Mouse (Mus musculus) heart, adult 8-10 months (tissue): ENCODE results near the gene Sh3gl2. TPM values are rescaled to one million over a fixed set of nuclear protein-coding genes. Genes with fewer than 3 reads are reported as not detected.

Source experiments
- DNase-seq: peaks from one replicate; pipeline ENCODE4 v3.0.0; 2022; ENCODE audit warnings: low spot score
- total RNA-seq, 4 experiments: library from RNA; stranded (reverse); gene quantifications; 2 replicates each; pipeline ENCODE4 v1.2.4; 2022

The Sh3gl2 gene
- total RNA-seq, 4 experiments from 2014 or later = 5.2 to 9.7 (median 7.2) TPM

DNA sequence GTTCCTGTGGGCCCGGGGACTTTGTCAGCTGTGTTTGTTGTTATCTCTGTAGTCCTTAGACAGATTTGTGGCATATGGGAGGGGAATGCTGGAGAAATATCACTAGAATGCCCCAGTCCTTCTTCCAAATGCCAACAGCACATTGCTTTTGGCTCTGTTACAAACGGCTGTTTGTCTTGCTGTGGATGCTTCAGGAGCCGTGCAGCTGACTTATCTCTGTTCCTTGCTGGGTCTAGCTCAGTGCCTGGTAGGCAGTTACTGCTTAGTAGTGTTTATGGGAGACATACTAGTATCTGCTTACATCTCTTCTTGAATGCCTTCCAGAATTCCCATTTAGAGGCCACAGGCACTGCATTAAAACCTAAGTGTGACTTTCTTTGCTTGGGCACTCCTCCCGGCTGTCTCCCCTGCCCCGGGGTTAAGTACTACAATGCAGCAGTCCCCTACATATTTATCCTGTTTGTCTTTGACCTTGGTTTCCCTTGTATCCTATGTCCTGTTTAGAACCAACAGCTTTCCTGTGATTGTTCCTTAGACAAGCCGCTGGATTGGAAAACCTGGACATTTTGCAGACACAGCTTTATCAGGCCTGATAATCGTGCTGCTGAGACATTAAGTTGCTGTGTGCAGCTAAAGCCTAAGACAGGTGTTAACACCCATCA lies 101.1 kb downstream of the Sh3gl2 start:
- no peak for DNase-seq

DNA sequence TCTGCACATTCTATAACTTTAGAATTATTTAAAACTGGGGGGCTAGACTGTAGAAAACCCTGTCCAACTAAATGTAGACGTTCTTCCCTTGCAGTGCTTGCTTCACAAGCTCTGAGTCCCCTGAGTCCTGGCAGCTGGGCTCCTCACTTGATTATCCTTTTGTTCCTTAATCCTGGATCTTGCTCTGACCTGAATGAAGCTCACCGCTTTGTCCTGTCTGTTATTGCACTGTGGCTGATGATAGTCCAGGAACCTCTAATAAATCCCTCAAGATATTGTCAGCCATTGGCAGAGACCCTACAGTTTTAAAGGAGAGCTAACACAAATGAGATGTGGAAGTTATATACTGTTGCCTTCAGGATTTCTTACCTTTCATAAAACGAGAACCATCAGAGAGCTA lies 114.2 kb downstream of the Sh3gl2 start:
- no peak for DNase-seq

DNA sequence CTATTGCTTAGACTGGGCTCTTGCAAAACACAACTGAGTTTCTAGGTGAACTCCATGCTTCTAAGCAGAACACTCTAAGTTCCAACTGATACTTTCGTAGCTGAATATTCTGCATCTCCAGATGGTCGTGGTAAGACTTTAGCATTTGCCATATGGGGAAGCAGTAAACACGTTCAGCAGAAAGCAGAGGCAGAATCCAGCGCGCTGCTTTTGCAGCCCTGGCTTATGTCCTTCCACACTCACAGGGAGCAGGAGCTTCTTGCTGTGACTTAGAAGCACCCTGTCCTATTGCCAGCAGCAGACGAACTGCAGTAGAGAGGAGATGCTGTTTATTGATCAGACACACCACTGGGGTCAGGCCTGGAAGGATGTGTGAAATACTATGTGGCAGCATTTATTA lies 120.5 kb downstream of the Sh3gl2 start:
- DNase-seq = no peak

DNA sequence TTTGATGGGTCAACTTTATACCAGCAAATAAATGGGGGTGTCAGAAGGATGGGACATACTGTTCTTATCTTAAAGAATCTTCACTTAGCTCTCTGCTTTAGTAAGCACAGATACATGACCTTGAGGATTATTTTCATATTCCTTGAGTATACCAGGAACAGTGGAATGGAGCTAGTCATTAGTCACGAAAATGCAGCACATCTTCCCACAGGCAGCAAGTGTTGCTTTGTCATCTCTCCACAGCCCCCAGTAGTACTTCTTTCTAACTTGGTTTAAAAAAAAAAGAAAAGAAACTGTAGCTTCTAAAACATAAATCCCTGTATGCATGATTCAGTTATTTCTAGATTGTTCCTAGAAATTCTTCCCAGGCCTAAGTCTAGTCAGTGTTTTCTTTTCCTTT lies 121.1 kb downstream of the Sh3gl2 start:
- DNase-seq = no peak

DNA sequence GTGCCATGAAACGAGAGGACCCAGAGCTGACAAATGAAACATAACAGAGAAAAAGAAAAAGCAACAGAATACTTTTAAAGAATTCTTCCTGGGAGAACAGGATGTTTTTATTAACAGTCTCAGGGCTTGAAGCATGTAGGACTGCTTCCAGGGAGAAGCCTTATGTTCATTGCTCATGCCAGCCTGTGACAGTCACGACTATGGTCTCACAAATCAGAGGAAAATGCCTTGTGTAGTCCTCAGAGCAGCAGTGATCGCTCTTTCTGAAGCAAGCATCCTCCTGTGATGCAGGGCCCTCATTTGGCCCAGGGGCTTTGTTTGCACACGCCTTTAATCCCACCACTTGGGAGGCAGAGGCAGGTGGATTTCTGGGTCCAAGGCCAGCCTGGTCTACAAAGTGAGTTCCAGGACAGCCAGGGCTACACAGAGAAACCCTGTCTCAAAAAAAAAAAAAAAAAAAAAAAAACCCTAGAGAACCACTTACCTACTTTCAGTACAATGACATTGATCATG lies 129.8 kb downstream of the Sh3gl2 start:
- no peak for DNase-seq

DNA sequence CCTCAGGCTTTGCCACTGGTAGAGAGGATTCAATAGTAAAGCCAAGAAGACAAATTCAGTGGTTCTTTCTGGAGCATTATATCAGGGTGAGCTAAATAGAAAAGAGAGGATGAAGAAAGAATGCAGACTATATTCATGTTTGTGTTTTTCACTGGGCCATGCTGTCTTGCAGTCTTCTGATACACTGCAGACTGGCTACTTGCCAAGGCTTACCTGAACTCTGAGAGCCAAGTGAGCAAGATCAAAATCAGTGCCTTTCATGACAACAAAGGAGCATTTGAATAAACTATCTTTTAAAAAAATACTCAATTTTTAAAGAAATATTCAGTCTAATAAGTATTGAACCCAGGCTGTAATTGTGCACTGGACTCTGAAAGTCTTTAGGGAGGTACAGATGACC lies 131.4 kb downstream of the Sh3gl2 start:
- no peak for DNase-seq

DNA sequence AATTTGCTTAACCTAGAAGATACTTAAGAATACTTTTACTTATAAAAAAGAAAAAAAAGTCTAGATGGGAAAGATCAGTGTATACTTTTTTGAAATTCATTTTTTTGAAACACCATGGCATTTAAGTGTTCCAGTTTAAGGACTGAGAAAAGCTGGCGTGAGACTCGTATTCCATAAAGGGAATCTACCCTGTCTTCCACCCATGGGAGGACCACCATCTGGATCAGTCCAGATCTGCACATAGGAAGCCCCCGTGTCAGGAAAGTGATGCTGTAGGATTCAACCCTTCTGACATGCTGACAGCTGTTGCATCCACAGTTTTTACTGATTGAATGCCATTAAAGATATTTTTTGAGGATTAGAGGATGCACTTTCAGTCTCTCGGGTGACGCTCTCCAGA lies 134.2 kb downstream of the Sh3gl2 start:
- DNase-seq = no peak

DNA sequence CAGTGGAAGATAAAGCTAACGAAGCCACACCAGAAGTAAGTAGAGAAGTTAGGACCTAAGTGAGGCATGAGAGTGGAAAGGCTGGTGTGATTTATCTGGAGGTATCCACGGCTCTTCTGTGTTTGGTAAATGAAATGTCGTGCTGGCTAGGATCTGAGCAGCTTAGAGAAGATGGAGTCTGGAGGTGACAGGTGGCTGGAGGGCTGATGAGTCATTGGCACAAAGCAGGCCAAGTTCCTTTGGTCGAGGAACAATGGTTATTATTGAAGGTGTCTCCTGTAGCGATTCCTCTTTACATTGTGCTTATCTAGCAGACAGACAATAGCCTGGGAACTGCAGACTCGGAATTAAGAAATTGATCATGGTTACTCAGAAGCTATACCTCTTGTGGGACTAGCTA lies 135.8 kb downstream of the Sh3gl2 start:
- no peak for DNase-seq

DNA sequence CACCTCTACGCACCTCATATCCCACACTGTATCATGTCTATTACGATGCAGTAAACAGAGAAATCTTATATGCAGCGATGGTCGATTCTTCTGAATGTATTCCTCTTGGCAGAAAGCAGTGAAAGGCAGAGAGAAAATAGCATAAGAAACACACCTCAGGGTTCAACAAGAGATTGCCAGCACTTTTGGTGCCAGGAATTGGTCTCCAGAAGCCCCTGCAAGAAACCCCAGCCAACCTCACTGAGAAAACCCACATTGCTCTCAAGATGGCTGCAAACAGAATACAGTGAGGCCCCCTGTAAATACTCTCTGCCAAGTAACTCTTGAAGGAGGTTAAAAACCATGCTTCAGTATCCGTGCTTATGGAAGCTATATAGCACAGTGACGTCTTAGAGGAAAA lies 141.0 kb downstream of the Sh3gl2 start:
- DNase-seq = no peak

DNA sequence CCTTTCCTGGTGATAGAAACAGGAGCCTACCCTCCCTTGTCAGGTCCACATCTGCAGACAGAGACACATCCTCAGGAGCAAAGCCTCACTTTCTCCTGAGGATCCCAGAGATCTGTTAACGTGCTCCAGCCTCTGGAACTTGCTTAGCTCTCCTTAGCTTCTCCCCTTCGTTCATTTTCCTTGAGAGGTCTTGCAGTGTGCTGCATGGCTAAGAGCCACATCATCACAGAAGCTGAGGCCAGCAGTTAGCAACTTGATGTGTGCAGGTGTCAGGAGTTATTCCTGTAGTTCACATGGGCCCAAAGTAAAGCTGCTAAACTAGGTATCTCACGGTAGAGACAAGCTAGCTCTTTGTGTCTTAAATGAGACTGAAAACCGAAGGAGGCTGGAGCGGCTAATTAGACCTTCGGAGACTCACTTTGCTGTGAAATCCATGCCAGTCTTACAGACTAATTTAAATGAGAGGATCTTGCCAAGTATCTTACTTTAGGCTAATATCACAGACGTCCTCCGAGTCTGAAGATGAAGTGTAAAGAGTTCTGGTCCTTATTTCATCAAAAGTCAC lies 143.2 kb downstream of the Sh3gl2 start:
- DNase-seq = no peak

DNA sequence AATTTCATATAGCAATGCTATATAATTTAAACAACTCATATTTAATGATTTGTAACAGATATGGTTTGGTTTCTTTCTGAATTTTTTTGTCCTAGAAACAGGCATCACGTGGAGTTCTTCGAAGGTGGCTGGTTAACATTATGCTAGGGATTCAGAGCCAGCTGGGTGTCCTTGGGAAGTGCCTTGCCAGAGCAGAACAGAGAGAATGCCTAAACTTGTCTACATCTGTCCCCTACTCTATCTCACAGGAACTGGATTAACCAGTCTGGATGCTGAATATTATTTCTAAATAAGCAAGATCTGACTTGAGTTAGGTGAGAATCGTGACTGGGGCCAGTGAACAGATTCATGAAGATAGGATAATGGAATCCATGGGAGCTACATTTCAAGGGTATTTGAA lies 157.7 kb downstream of the Sh3gl2 start:
- no peak for DNase-seq

DNA sequence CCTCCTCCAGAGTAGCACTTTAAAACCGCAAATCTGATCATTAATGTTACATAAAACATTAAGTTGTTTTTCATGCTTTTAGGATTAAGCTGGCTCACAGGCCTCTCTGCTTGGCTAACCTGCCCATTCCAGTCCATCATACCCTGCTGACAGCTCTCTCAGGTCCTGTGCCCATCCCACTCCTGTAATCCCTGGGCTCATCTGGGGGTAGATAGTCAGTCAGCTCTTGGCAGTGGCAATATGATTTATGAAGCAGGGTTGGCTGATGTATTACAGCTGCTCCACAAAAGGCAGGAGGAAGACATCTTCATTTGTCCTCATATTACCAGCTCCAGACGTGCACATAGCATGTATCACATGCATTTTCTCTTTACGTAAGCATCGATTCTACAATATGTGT lies 158.3 kb downstream of the Sh3gl2 start:
- no peak for DNase-seq

DNA sequence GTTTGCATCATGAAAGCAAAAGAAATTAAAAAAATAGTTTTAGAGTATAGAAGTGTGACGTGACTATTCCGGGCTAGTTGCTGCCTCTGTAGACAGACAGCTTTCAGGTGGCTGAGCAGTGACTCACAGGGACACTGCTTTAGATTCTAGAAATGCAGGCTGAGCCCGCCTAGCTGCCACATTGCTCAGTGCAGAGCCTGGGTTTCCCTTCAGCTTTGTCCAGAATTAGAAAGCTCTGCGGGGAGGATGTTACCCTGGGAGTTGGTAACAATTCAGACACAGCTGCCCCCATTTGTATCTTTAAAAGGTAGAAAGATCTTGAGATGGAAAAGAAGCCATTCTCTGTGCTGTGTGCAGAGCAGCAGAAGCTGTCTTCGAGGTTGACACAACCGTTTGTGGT lies 166.1 kb downstream of the Sh3gl2 start:
- DNase-seq = no peak

DNA sequence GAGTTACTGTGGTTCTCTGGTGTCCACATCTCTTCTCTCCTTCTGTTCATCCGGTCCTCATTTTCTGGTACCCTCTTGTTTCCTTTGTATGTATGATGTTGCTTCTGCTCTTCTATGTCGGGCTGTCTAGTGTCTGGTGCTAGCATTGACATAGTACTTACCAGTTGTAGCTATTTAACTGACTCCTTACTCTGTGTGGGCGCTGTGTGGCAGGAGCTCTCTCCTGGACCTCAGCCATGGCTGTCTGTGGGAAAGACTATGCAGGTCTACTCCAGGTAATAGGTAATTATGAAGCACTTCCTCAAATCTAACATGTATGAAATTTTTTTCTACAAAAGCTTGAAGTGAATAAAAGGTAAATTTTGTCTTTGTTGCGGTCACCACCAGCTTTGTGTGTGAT lies 169.9 kb downstream of the Sh3gl2 start:
- no peak for DNase-seq

DNA sequence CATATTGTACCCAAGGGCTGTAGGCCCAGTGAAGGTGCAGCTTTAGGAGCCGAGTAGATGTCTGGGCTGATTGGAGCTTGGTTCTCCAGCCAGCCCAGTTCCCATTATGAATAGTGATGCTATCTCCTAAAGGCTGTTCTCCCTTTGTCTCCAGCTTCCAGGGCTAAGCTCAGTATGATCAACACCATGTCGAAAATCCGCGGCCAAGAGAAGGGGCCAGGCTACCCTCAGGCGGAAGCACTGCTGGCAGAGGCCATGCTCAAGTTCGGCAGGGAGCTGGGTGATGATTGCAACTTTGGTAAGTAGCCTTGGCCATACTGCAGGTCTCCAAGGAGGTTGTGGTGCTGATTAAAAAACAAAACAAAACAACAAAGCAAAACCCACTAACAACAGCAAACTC lies 171.3 kb downstream of the Sh3gl2 start:
- DNase-seq = no peak

DNA sequence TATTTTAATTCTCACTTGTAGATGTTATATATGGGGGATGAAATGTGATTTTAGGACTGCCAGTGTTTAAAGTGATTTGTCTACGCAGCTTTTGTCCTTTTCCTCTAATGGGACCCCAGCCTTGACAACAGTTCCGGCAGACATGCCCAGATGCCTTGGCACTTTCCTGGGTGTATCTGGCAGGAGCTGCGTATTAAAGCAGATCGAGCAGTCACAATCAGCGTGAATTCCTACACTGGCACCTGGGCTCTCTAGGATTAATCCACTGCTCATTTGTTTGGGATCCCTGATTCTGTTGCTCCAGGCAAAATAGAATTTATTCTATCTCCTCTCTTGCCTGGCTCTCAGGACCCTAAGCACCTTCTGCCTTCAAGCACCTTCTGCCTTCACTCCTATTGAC lies 171.7 kb downstream of the Sh3gl2 start:
- DNase-seq = no peak

DNA sequence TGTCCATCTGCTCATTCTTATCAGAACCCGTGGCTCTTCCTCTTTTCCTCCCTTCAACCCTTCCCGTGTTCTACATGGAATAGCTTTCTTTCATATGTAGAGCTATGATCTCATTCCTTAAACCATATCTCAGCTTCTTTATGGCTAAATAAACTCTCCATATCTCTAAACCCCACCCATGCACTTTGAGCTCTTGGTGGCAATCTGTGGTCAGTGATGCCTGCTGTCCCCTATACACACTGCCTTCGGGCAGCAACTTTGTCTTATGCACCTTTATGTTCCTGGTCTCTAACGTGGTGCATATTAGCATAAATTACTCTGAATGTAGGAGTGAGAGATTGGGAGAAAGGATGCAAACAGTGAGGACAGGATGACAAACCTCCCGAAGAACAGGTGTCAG lies 180.3 kb downstream of the Sh3gl2 start:
- DNase-seq = no peak

DNA sequence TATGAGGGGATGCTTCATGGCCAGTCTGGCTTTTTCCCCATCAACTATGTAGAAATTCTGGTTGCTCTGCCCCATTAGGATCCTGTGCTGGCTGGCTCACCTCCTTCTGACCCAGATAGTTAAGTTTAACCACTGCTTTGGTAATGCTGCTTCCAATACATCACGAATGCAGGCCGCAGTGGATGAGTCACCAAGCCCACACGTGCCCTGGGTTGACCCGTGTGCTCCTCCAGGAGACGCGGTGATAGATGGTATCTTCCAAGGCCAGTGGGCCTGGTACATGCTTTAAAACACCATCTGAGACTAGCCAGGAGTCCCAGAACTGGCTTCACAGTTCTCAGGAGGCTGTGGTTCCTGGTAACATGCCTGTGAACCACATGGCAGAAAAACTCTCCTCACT lies 182.8 kb downstream of the Sh3gl2 start:
- no peak for DNase-seq

DNA sequence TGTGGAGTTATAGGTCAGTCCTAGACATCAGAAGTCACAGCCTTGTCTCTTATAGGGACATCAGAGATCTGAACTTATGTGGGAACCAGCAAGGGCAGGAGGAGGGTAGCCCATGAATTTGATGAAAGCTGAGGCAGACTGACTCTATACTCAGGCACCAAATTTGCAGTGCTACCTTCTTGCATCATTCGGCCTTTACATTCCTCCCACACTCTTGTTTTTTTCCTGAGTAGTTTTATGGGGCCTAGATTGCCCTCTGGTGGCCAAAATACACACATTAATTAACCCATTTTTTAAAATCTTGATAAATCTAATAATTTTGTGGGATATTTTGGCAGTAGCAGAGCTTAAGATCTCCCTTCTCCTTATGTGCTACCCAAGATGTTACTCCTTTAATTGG lies 186.9 kb downstream of the Sh3gl2 start:
- DNase-seq = no peak

DNA sequence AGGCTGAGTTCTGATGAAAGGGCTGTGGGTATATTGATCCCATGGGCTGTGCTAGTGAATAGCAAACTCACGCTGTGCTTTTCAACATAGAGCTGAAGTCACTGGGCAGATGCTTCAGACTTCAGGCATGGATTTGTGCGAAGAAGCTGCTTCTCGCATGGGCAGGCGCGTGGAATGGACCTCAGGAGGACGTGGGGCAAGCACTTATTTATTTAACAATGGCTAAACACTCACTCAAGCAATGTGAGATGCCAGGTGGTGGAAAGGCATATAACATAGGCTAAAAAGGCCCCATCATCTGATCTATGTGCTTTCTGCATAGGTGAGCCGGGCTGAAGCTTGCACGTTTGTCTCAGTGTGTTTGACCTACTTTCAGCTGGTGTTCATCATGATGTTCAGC lies 193.8 kb downstream of the Sh3gl2 start:
- DNase-seq = no peak

DNA sequence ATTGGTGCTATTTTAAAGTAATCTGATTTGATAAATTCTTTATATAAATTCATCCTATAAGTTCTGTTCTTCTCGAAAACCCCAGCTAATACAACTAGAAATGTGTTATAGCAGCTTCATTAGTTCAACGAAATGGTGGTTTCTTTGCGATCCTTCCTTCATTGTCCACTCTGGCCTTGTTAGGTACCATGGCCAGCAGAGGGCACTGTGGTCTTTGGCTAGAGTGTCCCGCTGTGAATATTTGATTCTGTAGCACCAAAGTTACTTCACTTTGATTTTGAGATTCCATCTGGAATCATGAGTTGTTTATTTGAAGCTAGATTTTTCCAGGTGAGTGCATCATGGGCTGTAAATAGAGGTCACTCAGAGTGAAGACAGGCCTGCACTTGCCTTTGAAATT lies 197.9 kb downstream of the Sh3gl2 start:
- peak; percentile 28 for DNase-seq

DNA sequence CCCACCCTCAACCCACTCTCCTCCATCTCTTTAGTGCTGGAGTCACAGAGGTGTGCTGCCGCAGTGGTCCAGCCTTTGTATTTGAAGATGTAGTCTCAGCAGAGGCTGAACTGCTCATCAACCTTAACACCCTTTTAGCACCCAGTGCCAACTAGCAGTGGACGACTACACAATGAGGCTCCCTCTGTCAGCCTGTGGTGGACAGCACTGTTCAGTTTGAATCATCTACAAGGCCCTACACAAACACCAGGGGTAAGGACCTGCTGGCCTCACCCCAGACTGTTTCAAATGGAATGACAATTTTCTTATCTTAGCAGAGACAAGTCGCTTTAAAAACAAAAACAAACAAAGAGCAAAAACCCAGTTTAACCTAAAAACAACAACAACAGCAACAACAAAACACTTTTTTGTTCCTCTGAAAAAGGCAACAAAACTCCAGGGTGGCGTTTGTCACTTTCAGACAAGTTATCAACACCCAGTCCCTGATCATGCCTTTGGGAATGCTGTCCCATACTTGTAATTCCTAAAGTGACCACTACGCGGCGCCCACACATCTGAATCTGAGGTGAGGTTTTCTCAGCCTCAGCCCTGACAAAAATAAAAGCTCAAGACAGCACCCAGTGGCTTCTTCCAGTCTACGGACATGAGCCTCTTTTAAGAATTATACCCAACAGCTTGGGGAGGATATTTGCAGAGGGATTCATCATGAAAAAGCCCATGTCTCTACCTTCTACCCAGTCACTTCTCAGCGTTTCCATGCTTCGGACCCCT lies 199.7 kb downstream of the Sh3gl2 start:
- DNase-seq = peak; percentile 12

DNA sequence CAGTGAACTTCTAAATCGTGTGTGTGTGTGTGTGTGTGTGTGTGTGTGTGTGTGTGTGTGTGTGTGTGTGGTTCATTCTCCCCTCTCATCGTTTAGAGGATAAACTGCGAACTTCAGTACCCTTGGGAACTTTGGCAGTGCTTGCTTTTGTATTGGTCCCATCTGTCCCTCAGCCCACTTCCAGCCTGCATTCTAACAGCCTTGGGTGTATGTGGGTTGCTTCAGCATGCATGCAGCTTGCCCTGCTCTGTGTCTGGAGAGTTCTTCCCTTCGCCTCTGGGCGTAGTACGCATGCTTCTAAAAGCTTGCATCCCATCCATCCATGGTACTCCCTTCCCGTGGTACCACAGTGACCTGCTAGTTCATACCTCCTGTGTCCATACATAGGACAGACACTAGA lies 200.3 kb downstream of the Sh3gl2 start:
- no peak for DNase-seq
